Mouse (Mus musculus) heart, postnatal 0 days (tissue): Measurements from ENCODE around the gene Phb2. TPM values are rescaled to one million over a fixed set of nuclear protein-coding genes. Genes with fewer than 3 reads are reported as not detected.
A peak's percentile ranks its signal among the peaks of the same experiment; 100 is the strongest.

Source experiments
- ATAC-seq: fragments of 200-750 bp; cut with Nextera tagmentation; 2 replicates; pipeline ENCODE4 v1.8.0; 2017; ENCODE audit warnings: low read depth, moderate number of reproducible peaks, moderate library complexity; ENCODE audit not compliant: insufficient read depth
- DNase-seq: peaks from one replicate; pipeline ENCODE4 v3.0.0-alpha.2; 2016; ENCODE audit warnings: low spot score
- H3K27ac ChIP-seq: fragments of 300-500 bp; sonication (generic); 2 replicates; pipeline ENCODE4 v1.5.1; 2014; ENCODE audit warnings: low read depth, mild to moderate bottlenecking
- H3K27me3 ChIP-seq: fragments of 300-500 bp; sonication (generic); 2 replicates; pipeline ENCODE4 v1.6.1; 2014; ENCODE audit warnings: low read length, mixed read lengths; ENCODE audit not compliant: control insufficient read depth, insufficient read depth
- H3K36me3 ChIP-seq: fragments of 300-500 bp; sonication (generic); replicated peaks from 2 replicates; pipeline ENCODE4 v1.6.1; 2014; ENCODE audit warnings: low read length, mixed read lengths; ENCODE audit not compliant: control insufficient read depth, insufficient read depth
- H3K4me1 ChIP-seq: fragments of 300-500 bp; sonication (generic); 2 replicates; pipeline ENCODE4 v1.6.1; 2014; ENCODE audit warnings: antibody characterized with exemption; ENCODE audit not compliant: control insufficient read depth, insufficient read depth
- H3K4me2 ChIP-seq: fragments of 300-500 bp; sonication (generic); 2 replicates; pipeline ENCODE4 v1.6.1; 2014; ENCODE audit warnings: low read depth, mild to moderate bottlenecking, low read length, moderate library complexity
- H3K4me3 ChIP-seq: fragments of 300-500 bp; sonication (generic); 2 replicates; pipeline ENCODE4 v1.5.1; 2014; ENCODE audit warnings: low read depth, low read length
- H3K9ac ChIP-seq: fragments of 300-500 bp; sonication (generic); replicated peaks from 2 replicates; pipeline ENCODE4 v1.6.1; 2014; ENCODE audit warnings: low read depth, low read length, mixed read lengths
- H3K9me3 ChIP-seq: fragments of 300-500 bp; sonication (generic); replicated peaks from 2 replicates; pipeline ENCODE4 v1.6.1; 2016; ENCODE audit warnings: low read length; ENCODE audit not compliant: control insufficient read depth
- CTCF ChIP-seq: IDR thresholded peaks from 2 replicates; pipeline ENCODE4 v1.5.1; 2016; ENCODE audit warnings: antibody characterized with exemption, control low read depth, low read depth
- EP300 ChIP-seq: IDR thresholded peaks from 2 replicates; pipeline ENCODE4 v1.6.1; 2016; ENCODE audit warnings: antibody characterized with exemption, low read depth
- WGBS: fragments of 180-500 bp; shearing (Covaris S2); extraction: QIAGEN DNeasy Blood & Tissue Kit; methylation state at CpG from one replicate; pipeline ENCODE4 v1.1.7; 2014; 5-methylcytosine and 5-hydroxymethylcytosine counted together
- polyA plus RNA-seq: library from polyadenylated mRNA; unstranded; fragments of >200 nt; fragmentation: Nextera tagmentation; extraction: Ambion mirVana; gene quantifications from 2 replicates; pipeline ENCODE4 v1.2.1, GENCODE M21; 2015
- total RNA-seq: library from RNA; depleted of rRNA; stranded (reverse); fragments of >200 nt; gene quantifications from 2 replicates; pipeline ENCODE4 v1.2.3, GENCODE M21; 2014; ENCODE audit warnings: low replicate concordance

Gene Phb2
- total and polyA plus RNA-seq, 2 experiments from 2014 or later = 407 to 432 TPM

- peaks cover 4% of the 10 kb centered on the region; the same call in 1 of the 2 replicates for H3K36me3 ChIP-seq
- ATAC-seq = peak; percentile 59
- no peak for TF ChIP-seq CTCF
- 0 out of 2 replicates have a peak, but pooled peaks have one; percentile 8 for TF ChIP-seq EP300
- no peaks in the 10 kb centered on the region for H3K9me3 ChIP-seq
- H3K4me3 ChIP-seq = peak within 1 kb of the TSS; percentile 93
- H3K9ac ChIP-seq = peak within 1 kb of the TSS; percentile 99
- peaks cover 43% of the 10 kb centered on the region for H3K4me1 ChIP-seq
- peak; percentile 72 for DNase-seq
- WGBS = under 1% methylated on average over 67 of the region's 100 CpGs
- H3K4me2 ChIP-seq = peak within 1 kb of the TSS; percentile 86
- peak within 1 kb of the TSS; percentile 96 for H3K27ac ChIP-seq
- no peaks in the 10 kb centered on the region for H3K27me3 ChIP-seq
Measured at GRCm38 (mm10) chr6:124755831-124756595, 43.9 kb downstream of the Phb2 start, which contains the start of the genes Gm45234 and Atn1. Gm45234 (minus strand) TSS chr6:124756021. Atn1 (minus strand) TSS chr6:124756524.

GRCm38 (mm10) chr6:124756652-124757350, 44.7 kb downstream of the Phb2 start:
- no peaks in the 10 kb centered on the region for H3K27me3 ChIP-seq
- H3K9ac ChIP-seq = peak overlapping the region; percentile 99
- H3K4me2 ChIP-seq = peak overlapping the region; percentile 86
- WGBS = under 1% methylated on average over 48 of the region's 54 CpGs
- H3K9me3 ChIP-seq = no peaks in the 10 kb centered on the region
- peak; percentile 80 for DNase-seq
- peak overlapping the region; percentile 93 for H3K4me3 ChIP-seq
- H3K27ac ChIP-seq = peak overlapping the region; percentile 96
- H3K36me3 ChIP-seq = peaks cover 4% of the 10 kb centered on the region; the same call in 1 of the 2 replicates
- TF ChIP-seq CTCF (no peak), EP300 (no peak)
- peak; percentile 73 for ATAC-seq
- peaks cover 43% of the 10 kb centered on the region for H3K4me1 ChIP-seq

- H3K27ac ChIP-seq = peak overlapping the region; percentile 96
- ATAC-seq = no peak
- H3K36me3 ChIP-seq = peaks cover 4% of the 10 kb centered on the region; the same call in 1 of the 2 replicates
- peak overlapping the region; percentile 86 for H3K4me2 ChIP-seq
- no peak for DNase-seq
- H3K4me3 ChIP-seq = peak overlapping the region; percentile 93
- WGBS = 15% methylated on average over 5 of the region's 5 CpGs
- no peaks in the 10 kb centered on the region for H3K9me3 ChIP-seq
- H3K27me3 ChIP-seq = no peaks in the 10 kb centered on the region
- peak overlapping the region; percentile 99 for H3K9ac ChIP-seq
- peaks cover 43% of the 10 kb centered on the region for H3K4me1 ChIP-seq
- TF ChIP-seq CTCF = no peak
- no peak for TF ChIP-seq EP300
Measured at GRCm38 (mm10) chr6:124757351-124757880, 45.3 kb downstream of the Phb2 start.

- Histone ChIP-seq H3K27me3 (no peaks in the 10 kb centered on the region), H3K27ac (peak overlapping the region; percentile 96), H3K4me2 (peak overlapping the region; percentile 86), H3K9ac (peak overlapping the region; percentile 38), H3K36me3 (peaks cover 4% of the 10 kb centered on the region; the same call in 1 of the 2 replicates), H3K4me3 (peak overlapping the region; percentile 93), H3K9me3 (no peaks in the 10 kb centered on the region), H3K4me1 (peaks cover 43% of the 10 kb centered on the region)
- DNase-seq = peak; percentile 58
- WGBS = 23% methylated on average over 5 of the region's 5 CpGs
- TF ChIP-seq CTCF (no peak), EP300 (no peak)
- peak; percentile 15; the same call in 1 of the 2 replicates for ATAC-seq
Measured at GRCm38 (mm10) chr6:124757909-124758848, 46.0 kb downstream of the Phb2 start.
